Mouse (Mus musculus): ENCODE measurements around the gene Mtss1l.
"Not testable (repeated sequence)": the region's sequence is repeated elsewhere in the genome, so short reads cannot be mapped to it uniquely, and the experiment has no call there.

Mtss1l gene

DNA sequence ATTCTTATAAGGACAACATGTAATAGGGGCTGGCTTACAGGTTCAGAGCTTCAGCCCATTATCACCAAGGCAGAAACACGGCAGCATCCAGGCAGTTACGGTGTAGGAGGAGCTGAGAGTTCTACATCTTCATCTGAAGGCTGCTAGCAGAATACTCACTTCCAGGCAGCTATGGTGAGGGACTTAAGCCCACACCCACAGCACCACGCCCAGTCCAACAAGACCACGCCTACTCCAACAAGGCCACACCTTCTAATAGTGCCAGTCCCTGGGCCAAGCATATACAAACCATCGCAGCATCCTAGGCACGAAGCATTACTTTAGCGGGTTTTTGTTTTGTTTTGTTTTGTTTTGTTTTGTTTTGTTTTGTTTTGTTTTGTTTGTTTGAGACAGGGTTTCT, 65.2 kb downstream of the Mtss1l start:
- DNase-seq, result not testable (repeated sequence)

DNA sequence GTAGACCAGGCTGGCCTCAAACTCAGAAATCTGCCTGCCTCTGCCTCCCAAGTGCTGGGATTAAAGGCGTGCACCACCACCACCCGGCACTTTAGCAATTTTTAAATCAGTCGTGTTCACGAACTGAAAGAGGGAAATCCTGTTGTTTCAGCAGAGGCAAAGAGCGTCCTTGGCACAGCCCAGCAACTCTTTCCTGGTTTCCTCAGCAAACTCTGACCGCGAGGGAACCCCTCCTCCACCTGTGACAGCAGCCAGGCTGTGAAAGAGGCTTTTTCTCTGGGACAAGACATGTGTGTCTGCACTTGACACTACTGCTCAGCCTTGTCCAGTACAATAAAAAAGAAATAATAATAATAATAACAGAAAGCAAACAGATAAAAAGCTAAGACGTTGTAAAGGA, 65.7 kb downstream of the Mtss1l start:
- DNase-seq, result peak; percentile 41

DNA sequence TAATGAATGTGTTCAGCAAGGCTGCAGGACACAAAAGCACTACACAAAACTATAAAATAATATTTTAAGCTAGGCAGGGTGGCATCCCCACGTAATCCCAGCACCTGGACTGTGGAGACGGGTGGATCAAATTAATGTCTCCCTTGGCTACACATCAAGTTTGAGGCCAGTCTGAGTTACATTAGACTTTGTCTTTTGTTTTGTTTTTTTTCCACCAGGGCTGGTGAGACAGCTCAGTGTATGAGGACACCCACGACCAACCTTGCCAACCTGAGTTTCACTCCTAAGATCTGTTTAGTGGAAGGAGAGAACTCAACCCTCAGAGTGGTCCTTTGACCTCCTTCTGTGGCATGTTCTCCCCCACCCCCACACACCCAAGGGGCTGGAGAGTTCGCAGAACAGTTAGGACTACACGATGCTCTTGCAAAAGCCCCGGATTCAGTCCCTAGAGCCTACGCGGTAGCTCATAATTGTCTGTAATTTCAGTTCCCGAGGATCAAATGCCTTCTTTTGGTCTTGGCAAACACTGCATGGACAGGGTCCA, 66.2 kb downstream of the Mtss1l start:
- no peak for DNase-seq

DNA sequence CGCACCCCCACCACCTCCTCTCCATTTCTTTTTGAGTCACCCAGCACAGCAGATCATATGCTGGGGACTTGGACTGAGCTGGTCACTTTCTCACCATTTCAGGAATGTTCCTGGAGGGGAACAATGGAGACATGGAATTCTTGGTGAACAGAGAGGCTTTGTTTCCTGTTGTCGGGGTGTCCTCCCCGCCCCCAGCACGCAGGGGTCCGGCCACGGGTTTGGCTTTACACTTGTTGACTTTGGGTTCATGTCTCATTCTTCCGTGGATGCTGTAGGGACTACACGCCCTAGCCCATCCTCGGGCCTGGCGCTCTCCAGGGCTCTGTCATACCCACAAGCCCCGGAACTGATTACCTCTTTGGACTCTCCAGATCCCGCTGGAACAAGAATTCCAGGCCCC, 67.7 kb downstream of the Mtss1l start:
- DNase-seq, result no peak

DNA sequence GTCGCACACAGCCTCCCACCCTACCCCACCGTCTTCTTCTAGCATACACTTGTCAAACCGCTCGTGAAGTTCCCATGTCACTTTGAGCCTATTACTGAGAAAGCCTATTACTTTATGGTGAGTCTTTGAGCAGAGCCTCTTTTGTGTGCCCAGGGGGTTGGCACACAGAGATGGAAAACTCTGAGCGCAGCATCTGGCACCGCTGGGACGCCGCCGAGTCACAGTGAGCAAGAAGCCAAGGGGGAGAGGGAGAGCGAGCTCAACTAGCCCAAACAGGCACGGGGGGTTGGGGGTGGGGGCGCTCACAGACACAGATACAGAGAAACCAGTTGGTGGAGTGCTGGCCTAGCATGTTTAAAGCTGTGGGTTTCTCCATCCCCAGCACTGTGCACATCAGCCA, 68.3 kb downstream of the Mtss1l start:
- DNase-seq, result no peak

DNA sequence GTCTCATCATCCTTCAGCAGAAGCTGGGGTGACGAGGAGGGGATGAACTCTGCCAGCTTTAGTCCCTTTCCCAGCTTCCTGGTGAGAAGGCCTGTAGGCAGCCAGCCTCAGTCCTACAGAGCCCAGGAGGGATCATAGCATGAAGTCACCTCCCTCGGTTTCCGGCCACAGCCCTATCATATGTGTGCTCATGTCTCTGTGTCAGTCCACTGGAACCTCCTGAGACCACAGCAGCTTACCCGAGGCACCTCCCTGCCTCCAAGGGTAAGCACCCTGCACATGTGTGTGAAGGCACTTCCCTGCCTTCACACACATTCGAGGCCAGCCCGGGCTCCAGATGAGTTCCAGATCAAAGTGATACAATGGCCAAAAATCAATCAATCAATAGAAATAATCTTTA, 69.0 kb downstream of the Mtss1l start:
- DNase-seq, result no peak

Data from kidney, postnatal 10 days (tissue).